Mouse (Mus musculus) common myeloid progenitor, adult 5-6 weeks (primary cell): Measurements from ENCODE around the gene Tmem151b. TPM values are rescaled to one million over a fixed set of nuclear protein-coding genes. Genes with fewer than 3 reads are reported as not detected.

Source experiments
- ATAC-seq: replicated peaks from 2 replicates; pipeline ENCODE4 v1.8.0; 2016; ENCODE audit warnings: low read depth, mild to moderate bottlenecking, moderate TSS enrichment, inconsistent platforms; ENCODE audit not compliant: poor library complexity, severe bottlenecking
- total RNA-seq: library from RNA; stranded (forward); fragments of 200-1000, 187-1606 nt; gene quantifications from 2 replicates; pipeline ENCODE4 v1.2.3, GENCODE M21; 2017

Tmem151b gene
- total RNA-seq, 1 experiment from 2014 or later = not detected

DNA sequence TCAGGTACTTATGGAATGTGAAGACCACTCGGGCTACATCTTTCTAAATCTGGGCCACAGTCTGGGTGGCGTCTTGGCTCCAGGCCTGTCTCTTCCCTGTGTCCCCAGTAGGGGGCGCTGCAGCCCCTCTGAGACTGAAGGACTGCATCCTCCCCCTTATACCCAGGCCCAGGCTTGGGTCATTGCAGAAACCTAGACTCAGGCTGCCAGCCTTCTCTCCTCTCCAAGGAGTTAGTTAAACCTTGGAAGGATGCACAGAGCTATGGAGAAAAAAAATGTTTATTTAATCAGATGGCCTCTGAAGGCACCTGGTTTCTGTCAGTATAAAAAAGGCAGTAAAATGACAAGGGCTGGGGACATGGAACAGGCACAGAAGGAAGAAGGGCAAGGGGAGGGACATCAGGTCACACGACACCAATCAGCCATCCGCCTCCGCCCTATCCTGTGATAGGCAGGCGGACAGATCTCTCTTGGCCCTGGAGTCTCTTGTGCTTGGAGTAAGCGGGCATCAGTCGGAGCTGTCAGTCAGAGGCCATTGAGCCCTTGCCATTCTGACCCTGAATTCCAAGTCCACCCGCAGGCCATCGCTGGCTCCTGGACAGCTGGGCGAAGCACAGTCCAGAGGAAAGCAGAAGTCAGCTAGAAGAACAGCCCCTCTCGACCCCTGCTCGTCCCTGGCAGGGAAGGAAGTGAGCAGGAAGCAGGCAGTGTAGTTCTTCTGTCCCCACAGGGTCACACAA, 35.6 kb upstream of the Tmem151b start:
- peak; percentile 47 for ATAC-seq

DNA sequence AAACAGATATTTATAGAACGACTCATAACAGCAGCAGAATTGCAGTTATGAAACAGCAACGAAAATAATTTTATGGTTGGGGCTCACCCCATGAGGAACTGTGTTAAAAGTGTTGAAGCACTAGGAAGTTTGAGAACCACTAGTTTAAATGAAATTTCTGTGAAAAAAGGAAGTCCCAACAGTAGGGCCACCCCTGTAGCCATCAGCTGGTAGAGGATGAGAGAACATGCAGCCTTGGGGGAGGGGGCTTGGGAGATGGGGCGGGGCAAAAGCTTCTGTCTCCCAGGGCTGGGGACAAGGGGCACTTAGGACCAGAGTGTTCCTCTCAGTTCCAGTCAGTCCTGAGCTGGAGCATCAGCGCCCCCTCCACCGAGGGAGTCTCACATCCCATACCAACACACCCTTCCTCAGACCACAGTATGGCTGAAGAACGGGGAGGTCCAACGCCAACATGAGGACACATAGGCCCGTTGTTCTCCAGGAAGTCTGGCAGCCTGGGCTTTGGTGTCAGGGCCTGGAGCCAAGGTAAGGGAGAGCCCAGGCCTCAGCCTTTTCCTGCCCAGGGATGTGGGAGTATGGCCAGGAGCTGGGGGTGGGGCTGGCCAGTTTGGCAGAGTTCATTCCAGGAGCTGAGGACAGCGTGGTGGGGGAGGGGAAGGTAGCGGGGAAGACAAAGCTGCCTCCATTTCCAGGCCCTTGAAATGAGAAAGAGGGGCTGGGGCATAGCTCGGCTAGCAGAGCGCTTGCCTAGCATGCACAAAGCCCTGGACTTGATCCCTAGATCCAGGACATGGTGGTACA, 34.8 kb upstream of the Tmem151b start:
- peak; percentile 12 for ATAC-seq

DNA sequence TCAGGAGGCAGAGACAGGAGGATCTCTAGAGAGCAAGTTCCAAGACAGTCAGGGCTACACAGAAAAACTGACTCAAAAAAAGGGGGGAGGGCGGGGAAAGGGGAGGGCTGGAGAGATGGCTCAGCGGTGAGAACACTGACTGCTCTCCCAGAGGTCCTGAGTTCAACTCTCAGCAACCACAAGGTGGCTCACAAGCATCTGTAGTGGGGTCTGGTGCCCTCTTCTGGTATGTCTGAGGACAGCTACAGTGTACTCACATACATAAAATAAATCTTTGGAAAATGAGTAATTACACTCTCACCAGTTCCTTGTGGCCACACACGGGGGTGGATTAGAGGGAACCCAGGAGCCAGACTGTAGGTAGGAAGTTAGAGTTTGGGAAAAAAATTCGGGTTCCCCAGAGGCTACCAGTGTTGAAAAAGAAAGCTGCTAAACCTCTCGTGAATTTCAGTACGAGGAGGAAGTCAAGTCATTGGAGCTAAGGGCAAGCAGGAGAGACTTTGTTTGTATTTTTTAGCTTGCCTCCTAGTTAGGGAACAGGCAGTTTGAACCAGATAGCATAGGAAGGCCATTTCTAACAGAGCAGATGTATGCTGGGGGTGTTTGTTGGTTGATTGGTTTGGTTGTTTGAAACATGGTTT, 33.4 kb upstream of the Tmem151b start:
- no peak for ATAC-seq

DNA sequence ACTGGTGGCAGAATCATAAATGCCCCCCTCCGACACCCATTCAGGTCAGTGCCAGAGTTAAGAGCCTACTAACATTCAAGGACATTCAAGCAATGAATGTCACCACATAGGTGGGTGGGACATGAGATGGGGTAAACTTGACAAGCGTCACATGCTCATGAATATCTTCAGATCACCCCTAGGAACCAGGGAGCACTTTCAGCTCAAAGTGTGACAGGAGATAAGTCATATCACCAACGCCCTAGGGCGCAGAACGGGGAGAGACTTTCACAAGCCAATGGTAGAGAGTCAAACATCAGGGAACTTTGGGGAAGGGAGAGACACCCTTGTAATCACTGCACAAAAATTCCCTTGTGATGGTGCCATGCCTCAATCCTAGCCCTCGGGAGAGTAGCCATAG, 32.7 kb upstream of the Tmem151b start:
- ATAC-seq = no peak

DNA sequence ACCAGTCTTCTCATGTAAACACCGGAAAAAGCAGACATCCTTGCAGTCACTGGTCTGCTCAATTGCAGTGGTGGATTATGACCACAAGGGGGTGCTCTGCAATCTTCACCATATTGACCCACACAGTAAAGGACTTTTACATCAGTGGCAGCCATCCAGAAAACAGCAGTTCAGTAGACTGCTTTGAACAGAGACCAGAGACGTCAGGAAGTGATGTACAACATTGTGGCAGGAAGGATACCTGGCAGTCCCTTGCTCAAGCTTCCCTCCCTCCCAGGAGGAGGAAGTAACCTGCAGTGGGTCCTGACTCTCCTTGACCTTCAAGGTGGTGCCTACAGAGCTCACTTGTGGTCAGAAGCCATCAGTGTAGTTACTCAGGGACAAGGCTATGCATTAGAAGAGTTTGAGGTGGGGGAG, 32.1 kb upstream of the Tmem151b start:
- peak; percentile 63 for ATAC-seq

DNA sequence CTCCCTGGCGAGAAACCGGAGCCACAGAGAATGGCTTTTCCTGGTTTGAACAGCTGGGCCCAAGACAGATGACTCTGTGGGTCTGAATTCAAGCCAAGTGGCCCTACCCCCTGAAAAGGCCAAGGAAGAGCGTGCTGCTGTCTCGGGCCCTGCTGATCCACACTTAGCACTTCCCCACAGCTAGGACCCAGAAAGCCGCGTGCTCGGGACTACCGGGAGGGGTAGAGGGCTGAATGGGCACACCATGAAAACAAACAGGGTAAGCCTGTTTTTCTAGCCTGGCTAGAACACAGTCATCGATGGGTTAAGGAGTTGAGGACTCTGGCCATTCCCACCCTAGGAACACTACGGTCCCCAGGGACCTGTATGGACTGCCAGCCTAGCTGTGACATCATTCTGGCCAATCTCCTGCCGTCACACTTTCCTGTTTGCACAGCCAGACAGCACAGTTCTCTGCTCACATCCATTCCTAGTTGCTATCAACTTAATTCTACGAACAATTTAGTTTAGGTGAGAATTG, 31.5 kb upstream of the Tmem151b start:
- no peak for ATAC-seq

DNA sequence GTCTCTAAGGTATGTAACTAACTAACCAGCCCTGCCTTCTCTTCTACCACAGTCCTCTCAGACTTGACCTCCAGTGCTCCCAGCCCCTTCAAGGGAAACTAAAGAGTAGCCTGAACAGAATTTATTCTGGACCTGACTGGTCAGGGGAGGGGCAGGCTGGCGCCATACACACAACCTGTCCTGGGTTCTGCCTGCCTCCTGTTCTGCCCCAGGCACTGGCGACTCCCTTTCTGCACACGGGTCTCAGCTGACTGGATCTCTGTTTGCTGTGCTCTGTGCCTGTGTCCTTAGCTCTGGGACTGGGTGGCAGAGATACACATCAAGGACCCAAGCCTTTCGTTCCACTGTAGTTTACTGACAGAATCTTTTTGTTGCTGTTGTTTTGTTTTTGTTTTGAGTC, 30.1 kb upstream of the Tmem151b start:
- no peak for ATAC-seq

DNA sequence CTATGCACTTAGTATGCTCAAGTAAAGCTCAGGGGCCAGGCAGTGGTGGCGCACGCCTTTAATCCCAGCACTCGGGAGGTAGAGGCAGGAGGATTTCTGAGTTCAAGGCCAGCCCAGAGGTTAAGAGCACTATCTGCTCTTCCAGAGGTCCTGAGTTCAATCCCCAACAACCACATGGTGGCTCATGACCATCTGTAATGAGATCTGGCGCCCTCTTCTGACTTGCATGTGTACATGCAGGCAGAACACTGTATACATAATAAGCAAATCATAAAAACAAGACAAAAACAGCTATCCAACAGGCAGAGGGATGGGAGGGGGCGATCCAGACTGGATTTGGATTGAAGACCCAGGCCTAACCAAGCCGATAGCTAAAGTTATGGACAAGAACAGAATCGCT, 29.4 kb upstream of the Tmem151b start:
- ATAC-seq = no peak

DNA sequence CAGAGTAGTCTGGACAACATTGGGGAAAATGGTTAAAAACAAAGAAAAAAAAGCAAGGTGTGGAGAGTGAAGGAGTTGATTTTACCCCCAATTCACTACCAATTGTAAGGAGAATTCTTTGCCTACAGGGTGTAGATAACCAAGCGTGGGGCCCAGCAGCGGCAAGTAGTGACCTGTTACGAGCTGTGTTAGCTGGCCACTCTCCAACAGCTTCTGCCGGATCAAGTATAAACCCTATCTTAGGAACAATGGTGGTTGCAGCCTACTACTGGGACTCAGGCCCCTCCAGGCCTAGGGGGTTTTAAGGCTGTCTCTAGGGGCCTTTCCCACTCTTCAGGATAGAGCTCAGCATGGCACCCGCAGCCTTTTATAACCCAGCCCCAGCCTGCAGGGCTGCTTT, 28.8 kb upstream of the Tmem151b start:
- no peak for ATAC-seq

DNA sequence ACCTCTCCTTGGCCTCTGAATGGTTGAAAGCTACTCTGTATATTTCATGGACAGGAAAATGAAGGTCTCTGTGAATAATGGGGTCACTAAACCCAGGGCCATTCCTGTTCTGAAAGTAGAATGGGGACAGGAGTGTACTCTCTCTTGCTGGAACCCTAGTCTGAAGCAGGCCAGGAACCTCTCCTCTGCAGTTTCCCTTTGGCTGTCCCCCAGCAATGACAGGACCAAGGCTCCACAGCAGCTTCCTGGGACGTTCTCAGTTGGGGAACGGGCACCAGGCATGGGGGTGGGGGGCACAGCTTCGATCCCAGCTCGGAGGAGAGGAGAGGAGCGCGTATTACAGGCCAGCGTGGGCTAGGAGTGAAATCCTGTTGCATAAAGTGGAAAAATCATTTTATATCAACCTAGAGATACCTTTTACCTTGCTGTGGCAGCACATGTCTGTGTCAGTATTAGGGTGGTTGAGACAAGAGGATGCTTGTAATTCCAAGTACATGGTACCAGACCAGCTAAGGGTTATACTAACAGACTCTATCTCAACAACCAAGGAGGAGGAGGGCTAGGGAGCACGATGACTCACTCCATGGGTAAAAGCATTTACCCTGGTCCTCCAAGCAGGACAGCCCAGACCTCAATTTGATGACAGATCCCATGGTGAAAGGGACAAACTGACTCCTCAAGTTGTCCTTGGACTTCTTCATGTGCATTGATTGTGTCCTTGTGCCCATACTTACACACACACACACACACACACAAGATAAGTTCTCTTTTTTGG, 25.8 kb upstream of the Tmem151b start:
- no peak for ATAC-seq

DNA sequence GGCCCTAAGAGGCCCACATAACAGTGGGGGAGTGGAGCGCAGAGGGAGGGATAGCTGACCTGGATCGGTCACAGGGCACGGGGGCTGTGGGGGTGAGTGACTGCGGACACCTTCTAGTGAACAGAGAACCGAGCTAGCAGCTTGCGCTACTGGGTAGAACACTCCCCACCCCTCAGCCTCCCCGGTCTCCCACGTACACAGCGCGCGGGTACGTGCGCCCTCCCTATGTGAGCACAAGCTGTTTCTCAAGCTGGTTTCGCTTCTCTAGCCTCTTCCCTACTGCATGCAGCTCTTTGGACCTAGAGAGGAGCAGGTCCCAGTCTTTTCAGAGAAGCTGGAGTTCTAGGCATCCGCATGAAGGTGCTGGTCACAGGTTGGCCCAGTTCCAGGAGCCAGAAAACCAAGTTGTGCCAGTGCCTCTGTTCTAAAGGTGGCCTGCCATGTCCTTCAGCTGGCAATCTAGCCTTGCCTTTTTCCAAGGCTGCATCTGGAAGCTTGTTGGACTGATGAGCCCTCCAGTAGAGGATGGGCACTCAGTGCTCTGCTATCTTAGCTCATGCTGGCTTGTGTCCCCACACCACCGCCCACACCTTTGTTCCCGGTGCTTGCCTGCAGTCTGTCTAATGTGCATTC, 24.8 kb upstream of the Tmem151b start:
- ATAC-seq = peak; percentile 29

DNA sequence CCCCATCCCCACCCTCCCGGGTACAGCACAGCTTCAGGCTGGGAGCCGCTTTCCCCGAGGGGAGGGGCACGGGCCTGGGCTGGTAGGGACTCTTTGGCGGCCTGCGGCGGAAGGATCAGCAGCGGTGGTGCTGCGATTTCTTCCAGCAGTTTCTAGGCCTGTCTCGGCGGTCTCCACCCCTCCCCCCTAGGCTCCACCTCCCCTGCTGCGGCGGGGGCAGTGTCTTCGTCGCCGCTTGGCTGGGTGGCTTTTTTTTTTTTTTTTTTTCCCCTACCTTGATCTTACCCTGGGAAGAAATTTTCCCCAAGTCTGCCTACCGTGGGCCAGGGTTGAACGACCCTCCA, 24.3 kb upstream of the Tmem151b start:
- peak; percentile 53 for ATAC-seq

DNA sequence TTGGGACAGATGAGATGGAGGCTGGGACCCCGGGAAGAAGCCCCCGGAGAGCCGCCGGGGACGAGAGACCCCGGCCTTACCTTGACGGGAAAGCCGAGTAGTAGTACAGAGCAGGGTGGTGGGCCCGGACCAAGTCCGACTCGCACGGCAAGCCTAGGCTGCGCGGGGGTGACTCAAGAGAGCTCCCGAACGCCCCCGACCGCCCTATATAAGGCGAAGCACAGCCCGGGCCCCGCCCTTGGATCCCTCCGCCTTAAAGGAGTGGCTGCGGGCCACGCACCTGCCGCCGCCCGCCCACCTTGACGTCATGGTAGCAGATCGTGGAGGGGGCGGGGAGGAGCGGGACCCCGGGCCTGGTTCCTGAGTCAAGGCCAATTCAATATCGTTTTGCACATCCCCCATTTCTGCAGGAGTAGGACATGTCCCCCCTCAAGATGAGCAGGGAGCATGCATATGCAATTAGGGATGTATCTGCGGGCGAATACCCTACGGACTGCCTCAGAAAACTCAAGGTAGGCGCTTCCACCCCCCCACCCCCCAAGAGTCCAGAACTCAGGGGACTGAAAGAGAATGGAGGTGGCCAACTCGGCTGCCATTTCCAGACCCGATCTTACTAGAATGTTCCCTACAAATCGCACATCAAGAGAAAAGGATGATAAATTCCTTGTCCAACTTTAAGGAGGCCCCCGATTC, 23.8 kb upstream of the Tmem151b start, which contains the start of gene Hsp90ab1:
Gene Hsp90ab1, minus strand, starts transcription at position 185 of the 693 bp plus-strand sequence.
- peak; percentile 65 for ATAC-seq

DNA sequence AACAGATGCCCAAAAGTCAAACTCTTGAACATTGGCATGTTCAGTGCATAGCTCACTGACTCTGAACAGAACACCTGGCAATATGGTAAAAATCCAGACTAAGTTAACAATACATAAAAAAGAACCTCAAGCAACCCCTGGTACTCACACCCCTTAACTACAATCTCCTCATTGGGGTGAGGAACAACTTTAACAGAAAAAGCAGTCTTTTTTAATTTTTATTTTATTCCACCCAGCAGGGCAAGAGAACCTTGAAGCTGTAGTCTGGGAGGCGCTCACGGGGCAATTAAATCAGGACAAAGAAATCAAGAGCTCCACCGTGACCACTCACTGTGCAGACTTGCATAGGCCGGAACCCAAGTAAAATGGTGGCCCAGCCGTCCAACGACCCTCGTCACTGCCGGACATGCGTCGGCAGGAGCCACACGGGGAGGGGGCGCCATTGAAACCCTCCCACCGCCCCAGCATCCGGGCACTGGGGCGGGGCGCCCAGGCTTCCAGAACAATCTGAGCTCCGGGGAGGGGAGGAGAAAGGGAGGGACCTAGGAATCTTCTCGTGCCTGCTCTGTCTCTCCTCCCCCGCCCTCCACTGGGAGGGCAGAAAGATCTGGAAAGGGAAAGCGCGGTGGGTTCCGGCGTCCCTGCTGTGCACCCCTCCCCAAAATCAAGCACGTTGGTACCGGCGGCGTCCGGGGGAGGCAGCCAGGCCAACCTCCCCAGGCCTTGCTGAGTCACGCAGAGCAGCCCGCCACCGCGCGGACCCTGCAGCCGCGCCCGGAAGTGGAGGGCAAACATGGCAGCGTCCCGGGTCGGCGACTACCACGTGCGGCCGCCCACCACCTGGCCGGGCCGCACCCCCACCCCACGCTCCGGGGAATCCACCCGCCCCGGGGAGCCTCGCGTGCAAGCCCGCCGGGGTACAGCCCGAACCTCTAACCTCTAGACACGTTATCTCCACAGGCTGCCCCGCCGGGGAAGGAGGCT, 22.9 kb upstream of the Tmem151b start:
- ATAC-seq = peak; percentile 27

DNA sequence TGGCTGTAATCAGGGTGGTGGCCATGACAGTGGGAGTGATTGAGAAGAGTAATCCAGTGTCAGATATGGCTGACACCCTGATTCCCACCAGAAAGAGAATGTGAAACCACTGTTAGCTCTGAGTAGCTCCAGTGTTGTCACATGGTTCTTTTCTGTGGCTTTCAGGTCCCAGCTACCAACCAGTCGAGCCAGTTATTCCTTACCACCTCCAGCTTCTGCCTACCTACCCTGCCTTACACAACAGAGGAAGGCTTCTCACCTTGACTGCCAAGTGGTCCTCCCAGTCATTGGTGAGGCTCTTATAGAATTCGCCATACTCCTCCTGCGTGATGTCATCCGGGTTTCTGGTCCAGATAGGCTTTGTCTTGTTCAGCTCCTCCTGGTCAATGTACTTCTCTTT, 20.5 kb upstream of the Tmem151b start:
- ATAC-seq = no peak

DNA sequence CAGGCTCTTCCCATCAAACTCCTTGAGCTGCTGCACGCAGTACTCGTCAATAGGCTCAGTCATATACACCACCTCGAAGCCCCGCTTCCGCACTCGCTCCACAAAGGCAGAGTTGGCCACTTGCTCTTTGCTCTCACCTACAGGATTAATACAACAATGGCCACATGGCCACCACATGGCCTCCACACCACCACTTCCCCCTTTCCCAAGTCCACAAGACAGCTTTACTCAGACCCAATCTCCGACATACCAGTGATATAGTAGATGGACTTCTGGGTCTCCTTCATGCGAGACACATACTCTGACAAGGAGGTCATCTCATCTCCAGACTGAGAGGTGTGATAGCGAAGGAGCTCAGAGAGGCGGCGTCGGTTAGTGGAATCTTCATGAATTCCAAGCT, 19.5 kb upstream of the Tmem151b start:
- no peak for ATAC-seq

DNA sequence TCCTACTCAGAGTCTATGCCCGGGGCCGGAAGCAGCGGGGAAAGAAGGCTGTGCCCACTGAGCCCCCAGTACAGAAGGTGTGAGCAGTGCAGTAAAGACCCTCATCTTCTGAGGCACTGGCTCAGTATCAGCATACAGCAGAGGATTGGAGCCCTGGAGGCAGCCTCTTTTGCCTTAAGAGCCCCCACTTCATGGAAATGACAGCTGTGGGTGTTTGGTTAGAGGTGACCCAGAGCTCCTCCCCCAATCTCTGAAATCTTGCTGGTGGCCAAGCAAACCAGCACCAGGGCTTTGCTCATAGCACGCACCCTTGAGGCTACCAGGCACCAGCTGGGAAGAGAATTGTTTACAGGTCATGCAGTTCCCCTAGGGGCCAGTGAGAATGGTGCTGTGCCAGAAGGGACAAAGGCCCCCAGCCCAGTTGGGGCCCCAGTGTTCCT, 17.7 kb upstream of the Tmem151b start:
- ATAC-seq = no peak
